Mouse (Mus musculus): ENCODE data around the gene Tescl. TPM values are rescaled to one million over a fixed set of nuclear protein-coding genes. Genes with fewer than 3 reads are reported as not detected.
A peak's percentile ranks its signal among the peaks of the same experiment; 100 is the strongest.

The Tescl gene
- total RNA-seq, 2 experiments from 2014 or later = not detected

- intact Hi-C loops (cut with DNase I) = no loop called here
- DNase-seq (ENCODE audit: low spot score in 2 of 2) = peak; percentile 98 to 99
Measured at GRCm38 (mm10) chr7:24316567-24317092, 17.1 kb downstream of the Tescl start, which contains the start of gene Zfp94. Gene Zfp94, minus strand, starts transcription at chr7:24316666.

GRCm38 (mm10) chr7:24315726-24316566 lies 17.8 kb downstream of the Tescl start:
- no peak for DNase-seq (ENCODE audit: low spot score in 2 of 2)
- intact Hi-C loops (cut with DNase I) = no loop called here

- DNase-seq (ENCODE audit: low spot score in 2 of 2) = no peak
- intact Hi-C loops (cut with DNase I) = no loop called here
Measured at GRCm38 (mm10) chr7:24300771-24301282, 32.9 kb downstream of the Tescl start, which contains the start of gene Zfp61. Gene Zfp61, minus strand, starts transcription at chr7:24301232.

- DNase-seq (ENCODE audit: low spot score in 2 of 2) = peak in 1 of 2 experiments; percentile 14
Measured at GRCm38 (mm10) chr7:24299823-24300481, 33.8 kb downstream of the Tescl start.

GRCm38 (mm10) chr7:24298973-24299708 lies 34.6 kb downstream of the Tescl start:
- DNase-seq (ENCODE audit: low spot score in 2 of 2) = peak; percentile 90 to 91
- intact Hi-C loops (cut with DNase I) = loop anchor here (10.0 kb wide), 1 partner anchor 334 kb away; no protein-coding TSS in a partner anchor

More at GRCm38 (mm10) chr7:24299823-24300481, 33.8 kb downstream of the Tescl start:
- intact Hi-C loops (cut with DNase I) = loop anchor here (10.0 kb wide), 1 partner anchor 335 kb away; no protein-coding TSS in a partner anchor

- intact Hi-C loops (cut with DNase I) = loop anchor here (10.0 kb wide), 1 partner anchor 334 kb away; no protein-coding TSS in a partner anchor
- DNase-seq (ENCODE audit: low spot score in 2 of 2) = no peak
Measured at GRCm38 (mm10) chr7:24298635-24298972, 35.1 kb downstream of the Tescl start.

- intact Hi-C loops (cut with DNase I) = loop anchor here (10.0 kb wide), 1 partner anchor 333 kb away; no protein-coding TSS in a partner anchor
Measured at GRCm38 (mm10) chr7:24297361-24298095, 36.2 kb downstream of the Tescl start.

GRCm38 (mm10) chr7:24296386-24296785 lies 37.4 kb downstream of the Tescl start:
- no peak for DNase-seq (ENCODE audit: low spot score in 2 of 2)
- intact Hi-C loops (cut with DNase I) = loop anchor here (10.0 kb wide), 1 partner anchor 332 kb away; no protein-coding TSS in a partner anchor

More at GRCm38 (mm10) chr7:24297361-24298095, 36.2 kb downstream of the Tescl start:
- no peak for DNase-seq (ENCODE audit: low spot score in 2 of 2)

GRCm38 (mm10) chr7:24295376-24295775 lies 38.4 kb downstream of the Tescl start:
- intact Hi-C loops (cut with DNase I) = loop anchor here (10.0 kb wide), 1 partner anchor 331 kb away; no protein-coding TSS in a partner anchor

GRCm38 (mm10) chr7:24294763-24295162 lies 39.0 kb downstream of the Tescl start:
- no peak for DNase-seq (ENCODE audit: low spot score in 2 of 2)
- intact Hi-C loops (cut with DNase I) = loop anchor here (10.0 kb wide), 1 partner anchor 330 kb away; no protein-coding TSS in a partner anchor

More at GRCm38 (mm10) chr7:24295376-24295775, 38.4 kb downstream of the Tescl start:
- DNase-seq (ENCODE audit: low spot score in 2 of 2) = no peak

GRCm38 (mm10) chr7:24293061-24293851 lies 40.5 kb downstream of the Tescl start:
- intact Hi-C loops (cut with DNase I) = loop anchor here (10.0 kb wide), 1 partner anchor 328 kb away; no protein-coding TSS in a partner anchor
- no peak for DNase-seq (ENCODE audit: low spot score in 2 of 2)

GRCm38 (mm10) chr7:24291387-24292090 lies 42.2 kb downstream of the Tescl start:
- intact Hi-C loops (cut with DNase I) = loop anchor here (10.0 kb wide), 1 partner anchor 327 kb away; no protein-coding TSS in a partner anchor
- DNase-seq (ENCODE audit: low spot score in 2 of 2) = no peak

- intact Hi-C loops (cut with DNase I) = loop anchor here (10.0 kb wide), 1 partner anchor 325 kb away; no protein-coding TSS in a partner anchor
- no peak for DNase-seq (ENCODE audit: low spot score in 2 of 2)
Measured at GRCm38 (mm10) chr7:24290106-24290693, 43.5 kb downstream of the Tescl start.

- intact Hi-C loops (cut with DNase I) = no loop called here
- DNase-seq (ENCODE audit: low spot score in 2 of 2) = peak in 1 of 2 experiments; percentile 29
Measured at GRCm38 (mm10) chr7:24288512-24288911, 45.2 kb downstream of the Tescl start.

GRCm38 (mm10) chr7:24287670-24288069 lies 46.1 kb downstream of the Tescl start:
- no peak for DNase-seq (ENCODE audit: low spot score in 2 of 2)
- intact Hi-C loops (cut with DNase I) = no loop called here

- intact Hi-C loops (cut with DNase I) = no loop called here
- no peak for DNase-seq (ENCODE audit: low spot score in 2 of 2)
Measured at GRCm38 (mm10) chr7:24286916-24287315, 46.8 kb downstream of the Tescl start.
